Mouse (Mus musculus) embryonic fibroblast, embryonic 13.5 days (primary cell): Measurements from ENCODE around the gene Tmcc3.

ENCODE experiments used
- CTCF ChIP-seq: IDR thresholded peaks from 2 replicates; pipeline ENCODE4 v1.5.1; 2011; ENCODE audit warnings: mild to moderate bottlenecking, control low read depth, low read length, moderate library complexity, borderline replicate concordance; ENCODE audit not compliant: insufficient read depth
- POLR2A ChIP-seq: IDR thresholded peaks from 2 replicates; pipeline ENCODE4 v1.6.1; 2011; ENCODE audit warnings: low read depth, mild to moderate bottlenecking, control low read depth, low read length, moderate library complexity

DNA sequence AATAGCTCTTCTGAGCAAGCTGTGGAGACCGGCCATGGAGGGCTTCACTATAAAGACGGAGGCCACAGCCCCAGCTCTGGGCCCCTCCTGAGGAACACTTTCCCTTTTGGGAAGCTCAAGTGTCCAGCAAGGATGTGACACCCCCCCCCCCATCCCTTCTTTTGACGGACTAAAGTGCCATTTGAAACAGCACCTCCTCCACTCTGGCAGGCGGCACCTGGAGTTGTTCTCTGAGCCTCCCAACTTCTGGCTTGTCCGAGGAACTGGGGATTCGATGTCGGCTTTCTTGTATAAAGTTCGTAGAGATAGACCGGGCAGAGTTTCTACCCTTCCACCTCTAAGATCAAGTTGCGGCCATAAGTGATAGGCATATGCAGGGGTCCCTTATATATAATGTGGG is 203.8 kb downstream of the Tmcc3 start:
- no peak for TF ChIP-seq POLR2A
- no peak for TF ChIP-seq CTCF
